Mouse (Mus musculus) myocyte (in vitro differentiated cells): Measurements from ENCODE around the gene Rap2a. TPM values are rescaled to one million over a fixed set of nuclear protein-coding genes. Genes with fewer than 3 reads are reported as not detected.

Experiments used
- H3K27me3 ChIP-seq: one replicate; pipeline ENCODE4 v1.6.1; 2011; ENCODE audit not compliant: control insufficient read depth, insufficient read depth, insufficient read length
- H3K36me3 ChIP-seq: one replicate; pipeline ENCODE4 v1.6.1; 2011; ENCODE audit not compliant: control insufficient read depth, insufficient read depth
- H3K4me2 ChIP-seq: one replicate; pipeline ENCODE4 v1.6.1; 2011; ENCODE audit warnings: low read depth, control low read depth
- H3K4me3 ChIP-seq: one replicate; pipeline ENCODE4 v1.5.1; 2011; ENCODE audit warnings: mild to moderate bottlenecking, control low read depth, moderate library complexity
- H3K79me2 ChIP-seq: one replicate; pipeline ENCODE4 v1.6.1; 2011; ENCODE audit not compliant: control insufficient read depth, insufficient read depth
- H3ac ChIP-seq: one replicate; pipeline ENCODE4 v1.6.1; 2011; ENCODE audit not compliant: control insufficient read depth, insufficient read length
- CEBPB ChIP-seq: IDR thresholded peaks from 2 replicates; pipeline ENCODE4 v1.6.1; 2011; ENCODE audit warnings: mild to moderate bottlenecking, moderate library complexity; ENCODE audit not compliant: poor library complexity, insufficient read depth, severe bottlenecking
- E2F4 ChIP-seq: IDR thresholded peaks from one replicate; pipeline ENCODE4 v1.6.1; 2011; ENCODE audit warnings: mild to moderate bottlenecking, control low read depth, moderate library complexity; ENCODE audit not compliant: insufficient read depth
- MAX ChIP-seq: IDR thresholded peaks from one replicate; pipeline ENCODE4 v1.6.1; 2011; ENCODE audit warnings: low read depth, mild to moderate bottlenecking, control low read depth
- MYOD1 ChIP-seq, 3 experiments: IDR thresholded peaks; one replicate each; pipeline ENCODE4 v1.6.1; 2011; ENCODE audit warnings: control low read depth in 2 of 3, low read depth in 2 of 3, mild to moderate bottlenecking in 2 of 3, moderate library complexity in 1 of 3; ENCODE audit not compliant: insufficient read length in 2 of 3, control insufficient read depth in 1 of 3
- MYOG ChIP-seq, 3 experiments: IDR thresholded peaks; one replicate each; pipeline ENCODE4 v1.6.1; 2011; ENCODE audit warnings: control low read depth in 2 of 3, low read depth in 2 of 3, mild to moderate bottlenecking in 2 of 3; ENCODE audit not compliant: insufficient read length in 2 of 3, control insufficient read depth in 1 of 3, insufficient read depth in 1 of 3
- POLR2A ChIP-seq: IDR thresholded peaks from one replicate; pipeline ENCODE4 v1.6.1; 2011; ENCODE audit warnings: low read depth, mild to moderate bottlenecking, control low read depth, moderate library complexity; ENCODE audit not compliant: insufficient read length
- POLR2AphosphoS2 ChIP-seq: IDR thresholded peaks from one replicate; pipeline ENCODE4 v1.6.1; 2011; ENCODE audit warnings: low read depth, control low read depth; ENCODE audit not compliant: insufficient read length
- REST ChIP-seq: IDR thresholded peaks from one replicate; pipeline ENCODE4 v1.6.1; 2011; ENCODE audit warnings: mild to moderate bottlenecking, control low read depth, moderate library complexity; ENCODE audit not compliant: insufficient read depth, insufficient read length
- SRF ChIP-seq: IDR thresholded peaks from one replicate; pipeline ENCODE4 v1.6.1; 2011; ENCODE audit warnings: low read depth; ENCODE audit not compliant: control insufficient read depth, insufficient read length
- TCF12 ChIP-seq: IDR thresholded peaks from one replicate; pipeline ENCODE4 v1.6.1; 2011; ENCODE audit warnings: mild to moderate bottlenecking, control low read depth; ENCODE audit not compliant: poor library complexity, insufficient read depth, severe bottlenecking
- TCF3 ChIP-seq: IDR thresholded peaks from one replicate; pipeline ENCODE4 v1.6.1; 2011; ENCODE audit warnings: low read depth, control low read depth; ENCODE audit not compliant: insufficient read length
- USF1 ChIP-seq: IDR thresholded peaks from one replicate; pipeline ENCODE4 v1.6.1; 2011; ENCODE audit warnings: low read depth, mild to moderate bottlenecking, control low read depth, moderate library complexity
- polyA plus RNA-seq: library from polyadenylated mRNA; unstranded; fragments of >200 nt; fragmentation: generic; extraction: Trizol; gene quantifications from one replicate; pipeline ENCODE4 v1.2.1, GENCODE M21; 2012; ENCODE audit warnings: missing spikeins

Gene Rap2a
- polyA plus RNA-seq, 1 experiment = 5.0 TPM

DNA sequence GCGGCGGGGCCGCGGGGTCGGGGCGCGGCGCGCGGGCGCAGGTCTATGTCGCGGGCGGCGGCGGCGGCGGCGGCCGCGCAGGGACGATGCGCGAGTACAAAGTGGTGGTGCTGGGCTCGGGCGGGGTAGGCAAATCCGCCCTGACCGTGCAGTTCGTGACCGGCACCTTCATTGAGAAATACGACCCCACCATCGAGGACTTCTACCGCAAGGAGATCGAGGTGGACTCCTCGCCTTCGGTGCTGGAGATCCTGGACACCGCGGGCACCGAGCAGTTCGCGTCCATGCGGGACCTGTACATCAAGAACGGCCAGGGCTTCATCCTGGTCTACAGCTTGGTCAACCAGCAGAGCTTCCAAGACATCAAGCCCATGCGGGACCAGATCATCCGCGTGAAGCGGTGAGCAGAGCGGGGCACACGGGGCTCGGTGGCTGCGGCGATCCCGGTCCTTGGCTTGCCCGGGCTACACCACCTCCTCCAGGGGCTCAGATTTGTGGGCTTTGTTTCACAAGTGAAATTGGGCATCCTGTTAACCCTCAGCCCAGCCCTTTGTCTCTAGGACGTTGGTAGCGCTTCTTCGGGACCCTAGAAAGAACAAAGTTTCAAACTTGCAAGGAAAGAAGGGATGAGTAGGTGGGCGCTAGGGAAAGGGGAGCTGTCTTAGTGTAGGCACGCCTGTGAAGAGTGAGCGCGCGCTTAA, 547 bp downstream of the Rap2a start:
- Histone ChIP-seq H3K36me3 (peaks cover 5% of the 10 kb centered on the region), H3K4me3 (peak overlapping the region; percentile 78), H3K79me2 (peaks cover 37% of the 10 kb centered on the region)

DNA sequence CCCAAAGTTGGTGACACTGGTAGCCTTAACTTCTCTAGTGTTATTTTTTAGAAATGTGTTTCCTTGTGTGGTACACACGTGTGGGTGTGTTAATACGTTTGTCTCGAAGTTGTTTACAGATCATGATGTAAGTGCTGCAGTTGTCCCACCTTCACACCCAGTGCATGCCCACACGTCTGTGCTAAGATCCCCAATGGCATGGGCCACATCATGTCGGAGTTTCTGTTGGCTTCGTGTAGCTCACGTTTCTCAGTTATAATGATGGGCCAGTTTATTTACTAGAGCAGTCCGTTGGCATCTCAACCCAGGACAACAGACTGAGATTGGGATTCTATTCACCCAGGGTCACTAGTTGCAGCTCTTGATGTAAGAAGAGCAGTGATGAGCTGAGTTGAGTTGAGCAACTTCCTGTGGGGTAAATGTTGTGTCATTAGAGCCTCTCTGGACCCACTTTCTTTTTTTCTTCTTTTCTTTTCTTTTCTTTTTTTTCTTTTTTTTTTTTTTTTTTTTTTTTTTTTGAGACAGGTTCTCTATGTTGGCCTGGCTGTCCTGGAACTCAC, 2.2 kb downstream of the Rap2a start:
- Histone ChIP-seq H3K4me3 (no peak overlapping the region), H3K4me2 (peak overlapping the region; percentile 31), H3K36me3 (peaks cover 8% of the 10 kb centered on the region), H3K79me2 (peaks cover 46% of the 10 kb centered on the region), H3K27me3 (no peaks in the 10 kb centered on the region), H3ac (no peak overlapping the region)
- TF ChIP-seq TCF12 (no peak), USF1 (no peak)

More for the DNA sequence above, 547 bp downstream of the Rap2a start:
- no peak for TF ChIP-seq POLR2AphosphoS2
- no peak for TF ChIP-seq E2F4
- no peak for TF ChIP-seq MYOD1 (IDR thresholded peaks at IDR 0.05; ENCODE audit: control insufficient read depth in 1 of 3, insufficient read length in 2 of 3, low read depth in 2 of 3)
- no peak for TF ChIP-seq REST
- TF ChIP-seq POLR2A = no peak
- Histone ChIP-seq H3ac (peak overlapping the region; percentile 81), H3K4me2 (peak overlapping the region; percentile 90), H3K27me3 (no peaks in the 10 kb centered on the region)

DNA sequence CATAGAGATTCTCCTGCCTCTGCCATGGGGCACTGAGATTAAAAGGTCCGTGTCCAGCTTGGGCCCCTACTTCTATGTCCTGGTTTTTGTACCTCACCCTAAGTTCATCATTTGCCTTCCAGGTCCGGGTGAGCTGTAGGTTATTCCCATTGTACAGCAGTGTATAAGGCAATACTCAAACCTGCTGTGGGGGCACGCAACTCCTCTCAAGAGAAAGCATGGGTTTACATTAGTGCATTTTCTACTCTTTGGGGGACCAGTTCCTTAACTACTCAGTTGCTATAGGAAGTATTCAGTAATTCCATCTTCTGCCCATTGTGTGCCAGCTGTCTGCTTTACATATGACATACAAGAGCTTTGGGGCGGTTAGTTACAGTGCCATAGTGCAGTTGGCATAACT, 2.7 kb downstream of the Rap2a start:
- H3K4me3 ChIP-seq = no peak overlapping the region
- TF ChIP-seq MYOD1 (IDR thresholded peaks at IDR 0.05; ENCODE audit: control insufficient read depth in 1 of 3, insufficient read length in 2 of 3, low read depth in 2 of 3) = no peak
- no peak for TF ChIP-seq CEBPB
- no peak for TF ChIP-seq USF1
- TF ChIP-seq TCF12 = no peak
- TF ChIP-seq MAX = no peak
- TF ChIP-seq E2F4 = no peak
- no peak for TF ChIP-seq REST
- TF ChIP-seq TCF3 = no peak
- TF ChIP-seq POLR2A = no peak
- TF ChIP-seq MYOG (IDR thresholded peaks at IDR 0.05; ENCODE audit: control insufficient read depth in 1 of 3, insufficient read depth in 1 of 3, insufficient read length in 2 of 3, low read depth in 2 of 3) = no peak
- no peak for TF ChIP-seq POLR2AphosphoS2
- no peak for TF ChIP-seq SRF
- H3K4me2 ChIP-seq = no peak overlapping the region

DNA sequence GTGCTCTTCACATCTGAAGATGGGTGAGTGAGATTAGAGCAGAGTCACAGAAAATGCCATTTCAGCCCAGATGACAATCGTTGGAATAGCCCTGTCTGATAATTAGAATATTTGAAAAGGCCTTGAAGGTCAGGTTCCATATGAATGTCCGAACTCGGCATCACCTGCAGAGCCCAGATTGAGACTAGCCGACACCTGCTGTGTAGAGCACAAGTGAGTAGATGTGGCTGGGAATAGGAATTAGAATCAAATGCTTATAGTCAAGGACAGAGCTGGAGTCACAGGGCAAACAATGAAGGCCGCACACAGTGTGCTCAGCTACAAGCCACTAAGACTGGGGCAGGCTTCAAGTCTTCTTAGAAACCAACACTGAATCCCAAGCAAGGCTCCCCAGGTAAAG, 6.3 kb downstream of the Rap2a start:
- H3K27me3 ChIP-seq = no peaks in the 10 kb centered on the region
- peaks cover 53% of the 10 kb centered on the region for H3K79me2 ChIP-seq
- H3K4me2 ChIP-seq = no peak overlapping the region
- H3ac ChIP-seq = no peak overlapping the region
- no peak overlapping the region for H3K4me3 ChIP-seq
- peaks cover 11% of the 10 kb centered on the region for H3K36me3 ChIP-seq
- TF ChIP-seq REST (no peak), E2F4 (no peak), POLR2A (no peak), MYOD1 (IDR thresholded peaks at IDR 0.05; ENCODE audit: control insufficient read depth in 1 of 3, insufficient read length in 2 of 3, low read depth in 2 of 3) (no peak), TCF3 (no peak), MYOG (IDR thresholded peaks at IDR 0.05; ENCODE audit: control insufficient read depth in 1 of 3, insufficient read depth in 1 of 3, insufficient read length in 2 of 3, low read depth in 2 of 3) (no peak), POLR2AphosphoS2 (no peak), SRF (no peak)

More for the DNA sequence above, 2.7 kb downstream of the Rap2a start:
- peaks cover 50% of the 10 kb centered on the region for H3K79me2 ChIP-seq
- no peak overlapping the region for H3ac ChIP-seq
- H3K27me3 ChIP-seq = no peaks in the 10 kb centered on the region
- H3K36me3 ChIP-seq = peaks cover 11% of the 10 kb centered on the region

DNA sequence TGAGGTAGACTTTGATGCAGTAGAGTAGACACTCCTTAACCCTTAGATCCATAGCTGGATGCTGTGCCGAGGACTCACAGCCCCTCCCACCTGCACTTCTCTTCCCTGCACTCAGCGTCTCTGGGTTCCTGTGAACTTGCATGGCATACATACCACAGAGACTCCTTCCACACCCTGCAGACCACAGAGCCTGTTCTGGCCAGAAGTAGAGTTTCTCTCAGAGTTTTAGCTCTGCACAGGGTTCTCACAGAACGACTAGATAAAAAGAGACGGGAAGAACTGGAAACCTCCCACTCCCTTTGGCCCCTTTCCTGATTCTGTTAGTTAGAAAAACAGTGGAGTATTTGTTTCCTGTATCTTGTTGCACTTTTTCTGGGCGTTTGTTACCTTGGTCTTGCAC, 18.0 kb downstream of the Rap2a start:
- TF ChIP-seq CEBPB (no peak), REST (no peak), MYOG (IDR thresholded peaks at IDR 0.05; ENCODE audit: control insufficient read depth in 1 of 3, insufficient read depth in 1 of 3, insufficient read length in 2 of 3, low read depth in 2 of 3) (no peak)
- no peaks in the 10 kb centered on the region for H3K36me3 ChIP-seq
- no peak overlapping the region for H3K4me2 ChIP-seq
- no peaks in the 10 kb centered on the region for H3K27me3 ChIP-seq
- no peak overlapping the region for H3K4me3 ChIP-seq
- no peak overlapping the region for H3ac ChIP-seq
- H3K79me2 ChIP-seq = peaks cover 19% of the 10 kb centered on the region
